Mouse (Mus musculus): ENCODE data around the gene Zfp526. TPM values are rescaled to one million over a fixed set of nuclear protein-coding genes. Genes with fewer than 3 reads are reported as not detected.
A peak's percentile ranks its signal among the peaks of the same experiment; 100 is the strongest.

Gene Zfp526
- polyA plus RNA-seq, 1 experiment from 2014 or later = 3.9 TPM

GRCm38 (mm10) chr7:25267301-25267750 is 46.1 kb downstream of the Zfp526 start, which contains the start of gene Cic:
TSS of gene Cic (plus strand) at chr7:25267704.
- peak within 1 kb of the TSS; percentile 79 for H3K9ac ChIP-seq (ENCODE audit: low read depth, low read length)
- H3K36me3 ChIP-seq (ENCODE audit: control insufficient read depth, insufficient read depth, low read length) = no peaks in the 10 kb centered on the region
- H3K27me3 ChIP-seq (ENCODE audit: control insufficient read depth, insufficient read depth, low read length) = no peaks in the 10 kb centered on the region
- H3K4me3 ChIP-seq (ENCODE audit: low read depth, low read length) = peak within 1 kb of the TSS; percentile 64
- H3K4me2 ChIP-seq (replicated peaks; ENCODE audit: low read depth, low read length) = peak within 1 kb of the TSS; percentile 64
- no peaks in the 10 kb centered on the region for H3K9me3 ChIP-seq (ENCODE audit: control insufficient read depth, low read length)
- peak; percentile 99 for DNase-seq (ENCODE audit: low spot score)
- peak; percentile 88 for ATAC-seq (ENCODE audit: low FRiP score)
- H3K27ac ChIP-seq (ENCODE audit: low read depth, low read length) = peak within 1 kb of the TSS; percentile 81
- under 1% methylated on average over 29 of the region's 29 CpGs for WGBS
- peaks cover 3% of the 10 kb centered on the region for H3K4me1 ChIP-seq (replicated peaks; ENCODE audit: control insufficient read depth, insufficient read depth, low read length)

- Histone ChIP-seq H3K36me3 (ENCODE audit: control insufficient read depth, insufficient read depth, low read length) (no peaks in the 10 kb centered on the region), H3K4me3 (ENCODE audit: low read depth, low read length) (peak overlapping the region; percentile 64), H3K27ac (ENCODE audit: low read depth, low read length) (peak overlapping the region; percentile 81), H3K27me3 (ENCODE audit: control insufficient read depth, insufficient read depth, low read length) (no peaks in the 10 kb centered on the region), H3K4me1 (replicated peaks; ENCODE audit: control insufficient read depth, insufficient read depth, low read length) (peaks cover 3% of the 10 kb centered on the region), H3K9ac (ENCODE audit: low read depth, low read length) (peak overlapping the region; percentile 79), H3K4me2 (replicated peaks; ENCODE audit: low read depth, low read length) (peak overlapping the region; percentile 64), H3K9me3 (ENCODE audit: control insufficient read depth, low read length) (no peaks in the 10 kb centered on the region)
- ATAC-seq (ENCODE audit: low FRiP score) (peak; percentile 97), DNase-seq (ENCODE audit: low spot score) (peak; percentile 98)
- WGBS = under 1% methylated on average over 33 of the region's 33 CpGs
Observed at GRCm38 (mm10) chr7:25267751-25268463, 46.7 kb downstream of the Zfp526 start.

- Histone ChIP-seq H3K27ac (ENCODE audit: low read depth, low read length) (peak overlapping the region; percentile 79), H3K4me2 (replicated peaks; ENCODE audit: low read depth, low read length) (peak overlapping the region; percentile 64), H3K9me3 (ENCODE audit: control insufficient read depth, low read length) (no peaks in the 10 kb centered on the region), H3K36me3 (ENCODE audit: control insufficient read depth, insufficient read depth, low read length) (no peaks in the 10 kb centered on the region), H3K4me1 (replicated peaks; ENCODE audit: control insufficient read depth, insufficient read depth, low read length) (peaks cover 3% of the 10 kb centered on the region), H3K4me3 (ENCODE audit: low read depth, low read length) (peak overlapping the region; percentile 64), H3K27me3 (ENCODE audit: control insufficient read depth, insufficient read depth, low read length) (no peaks in the 10 kb centered on the region), H3K9ac (ENCODE audit: low read depth, low read length) (peak overlapping the region; percentile 79)
- DNase-seq (ENCODE audit: low spot score) = no peak
- ATAC-seq (ENCODE audit: low FRiP score) = no peak
- WGBS = 7% methylated on average over 7 of the region's 7 CpGs
Observed at GRCm38 (mm10) chr7:25268588-25268987, 47.4 kb downstream of the Zfp526 start.

- no peaks in the 10 kb centered on the region for H3K36me3 ChIP-seq (ENCODE audit: control insufficient read depth, insufficient read depth, low read length)
- H3K4me3 ChIP-seq (ENCODE audit: low read depth, low read length) = peak overlapping the region; percentile 64
- H3K4me2 ChIP-seq (replicated peaks; ENCODE audit: low read depth, low read length) = peak overlapping the region; percentile 64
- peak overlapping the region; percentile 79 for H3K9ac ChIP-seq (ENCODE audit: low read depth, low read length)
- ATAC-seq (ENCODE audit: low FRiP score) (no peak), DNase-seq (ENCODE audit: low spot score) (no peak)
- H3K27me3 ChIP-seq (ENCODE audit: control insufficient read depth, insufficient read depth, low read length) = no peaks in the 10 kb centered on the region
- 47% methylated on average over 4 of the region's 4 CpGs for WGBS
- peaks cover 3% of the 10 kb centered on the region for H3K4me1 ChIP-seq (replicated peaks; ENCODE audit: control insufficient read depth, insufficient read depth, low read length)
- H3K9me3 ChIP-seq (ENCODE audit: control insufficient read depth, low read length) = no peaks in the 10 kb centered on the region
- H3K27ac ChIP-seq (ENCODE audit: low read depth, low read length) = no peak overlapping the region
Observed at GRCm38 (mm10) chr7:25269029-25269428, 47.8 kb downstream of the Zfp526 start.

- 83% methylated on average over 8 of the region's 8 CpGs for WGBS
- H3K36me3 ChIP-seq (ENCODE audit: control insufficient read depth, insufficient read depth, low read length) = no peaks in the 10 kb centered on the region
- no peak overlapping the region for H3K9ac ChIP-seq (ENCODE audit: low read depth, low read length)
- no peaks in the 10 kb centered on the region for H3K27me3 ChIP-seq (ENCODE audit: control insufficient read depth, insufficient read depth, low read length)
- no peaks in the 10 kb centered on the region for H3K9me3 ChIP-seq (ENCODE audit: control insufficient read depth, low read length)
- H3K4me1 ChIP-seq (replicated peaks; ENCODE audit: control insufficient read depth, insufficient read depth, low read length) = peaks cover 3% of the 10 kb centered on the region
- peak overlapping the region; percentile 0; the same call in 1 of the 2 replicates for H3K4me2 ChIP-seq (replicated peaks; ENCODE audit: low read depth, low read length)
- no peak overlapping the region; the same call in 1 of the 2 replicates for H3K4me3 ChIP-seq (ENCODE audit: low read depth, low read length)
- H3K27ac ChIP-seq (ENCODE audit: low read depth, low read length) = no peak overlapping the region
- DNase-seq (ENCODE audit: low spot score) (no peak), ATAC-seq (ENCODE audit: low FRiP score) (no peak)
Observed at GRCm38 (mm10) chr7:25269545-25270271, 48.5 kb downstream of the Zfp526 start.

GRCm38 (mm10) chr7:25270652-25271633 is 49.7 kb downstream of the Zfp526 start:
- Histone ChIP-seq H3K4me1 (replicated peaks; ENCODE audit: control insufficient read depth, insufficient read depth, low read length) (peaks cover 3% of the 10 kb centered on the region), H3K36me3 (ENCODE audit: control insufficient read depth, insufficient read depth, low read length) (no peaks in the 10 kb centered on the region), H3K9me3 (ENCODE audit: control insufficient read depth, low read length) (no peaks in the 10 kb centered on the region), H3K4me2 (replicated peaks; ENCODE audit: low read depth, low read length) (no peak overlapping the region), H3K27me3 (ENCODE audit: control insufficient read depth, insufficient read depth, low read length) (no peaks in the 10 kb centered on the region), H3K9ac (ENCODE audit: low read depth, low read length) (no peak overlapping the region), H3K27ac (ENCODE audit: low read depth, low read length) (no peak overlapping the region), H3K4me3 (ENCODE audit: low read depth, low read length) (no peak overlapping the region)
- DNase-seq (ENCODE audit: low spot score) = no peak
- WGBS = 89% methylated on average over 35 of the region's 35 CpGs
- no peak for ATAC-seq (ENCODE audit: low FRiP score)

GRCm38 (mm10) chr7:25271651-25272444 is 50.6 kb downstream of the Zfp526 start:
- no peak overlapping the region for H3K27ac ChIP-seq (ENCODE audit: low read depth, low read length)
- no peak overlapping the region for H3K4me3 ChIP-seq (ENCODE audit: low read depth, low read length)
- H3K4me1 ChIP-seq (replicated peaks; ENCODE audit: control insufficient read depth, insufficient read depth, low read length) = peaks cover 3% of the 10 kb centered on the region
- no peaks in the 10 kb centered on the region for H3K36me3 ChIP-seq (ENCODE audit: control insufficient read depth, insufficient read depth, low read length)
- WGBS = 86% methylated on average over 30 of the region's 30 CpGs
- no peaks in the 10 kb centered on the region for H3K9me3 ChIP-seq (ENCODE audit: control insufficient read depth, low read length)
- no peak overlapping the region for H3K9ac ChIP-seq (ENCODE audit: low read depth, low read length)
- no peaks in the 10 kb centered on the region for H3K27me3 ChIP-seq (ENCODE audit: control insufficient read depth, insufficient read depth, low read length)
- ATAC-seq (ENCODE audit: low FRiP score) (no peak), DNase-seq (ENCODE audit: low spot score) (no peak)
- H3K4me2 ChIP-seq (replicated peaks; ENCODE audit: low read depth, low read length) = no peak overlapping the region
